Mouse (Mus musculus): ENCODE measurements at regions not wholly inside any gene's neighbourhood (a gene's known extent, or its start where the extent isn't known, plus 50 kb on each side); places are given as distances from the start of the nearest gene placed in this dataset.

DNA sequence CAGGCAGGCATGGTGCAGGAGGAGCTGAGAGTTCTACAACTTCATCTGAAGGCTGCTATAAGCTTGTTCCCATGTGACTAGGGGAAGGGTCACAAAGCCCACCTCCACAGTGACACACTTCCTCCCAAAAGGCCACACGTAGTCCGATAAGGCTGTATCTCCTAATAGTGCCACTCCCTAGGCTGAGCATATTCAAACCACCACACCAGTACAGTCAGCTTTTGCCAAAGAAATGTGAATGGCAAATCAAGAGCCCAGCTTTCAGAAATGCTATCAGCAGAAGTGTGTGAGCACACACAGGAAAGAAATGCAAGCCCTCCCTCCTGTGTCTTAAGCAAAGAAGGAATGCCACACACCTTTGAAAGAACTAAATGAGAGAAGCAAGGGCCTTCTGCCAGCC lies 80.4 kb upstream of the Ankrd28 start:
- TF ChIP-seq POLR2A (IDR thresholded peaks at IDR 0.05; ENCODE audit: borderline replicate concordance, control insufficient read depth, low read depth, low read length): no peak
- no peak for TF ChIP-seq CTCF (IDR thresholded peaks at IDR 0.05; ENCODE audit: control insufficient read depth, insufficient read depth, low read length)
- WGBS: 73% methylated on average over 2 of the region's 2 CpGs
- no peaks in the 10 kb centered on the region; the same call in 1 of the 2 replicates for H3K4me1 ChIP-seq (ENCODE audit: control insufficient read depth, insufficient read depth, low read length)
- H3K4me3 ChIP-seq (replicated peaks; ENCODE audit: control insufficient read depth, low read depth, low read length): no peak overlapping the region
- H3K27ac ChIP-seq (ENCODE audit: control insufficient read depth, insufficient read depth, low read depth, low read length, poor library complexity): no peak overlapping the region

DNA sequence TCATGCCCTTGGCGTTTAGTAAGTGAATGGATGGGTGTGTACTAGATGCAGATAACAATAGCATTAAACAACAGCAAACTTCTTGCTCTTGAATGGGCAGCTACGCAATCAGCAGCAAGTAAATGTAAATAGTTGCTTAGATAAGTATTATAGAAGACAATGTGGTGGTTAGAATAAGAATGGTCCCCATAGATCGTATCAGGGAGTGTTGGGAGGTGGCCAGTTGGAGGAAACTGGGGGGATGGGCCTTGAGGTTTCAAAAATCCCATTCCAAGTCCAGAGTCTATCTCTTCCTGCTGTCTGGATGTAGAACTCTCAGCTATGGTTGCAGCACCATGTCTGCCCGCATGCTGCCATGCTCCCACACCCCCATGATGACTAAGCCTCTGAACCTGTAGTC lies 88.0 kb upstream of the Ankrd28 start:
- 80% methylated on average over 4 of the region's 4 CpGs for WGBS
- Histone ChIP-seq H3K4me1 (ENCODE audit: control insufficient read depth, insufficient read depth, low read length) (no peaks in the 10 kb centered on the region), H3K27ac (ENCODE audit: control insufficient read depth, insufficient read depth, low read depth, low read length, poor library complexity) (no peak overlapping the region), H3K4me3 (replicated peaks; ENCODE audit: control insufficient read depth, low read depth, low read length) (no peak overlapping the region)
- TF ChIP-seq POLR2A (IDR thresholded peaks at IDR 0.05; ENCODE audit: borderline replicate concordance, control insufficient read depth, low read depth, low read length) (no peak), CTCF (IDR thresholded peaks at IDR 0.05; ENCODE audit: control insufficient read depth, insufficient read depth, low read length) (no peak)

GRCm38 (mm10) chr14:31918921-31919320 lies 88.5 kb upstream of the Ankrd28 start:
- Histone ChIP-seq H3K27ac (ENCODE audit: control insufficient read depth, insufficient read depth, low read depth, low read length, poor library complexity) (no peak overlapping the region), H3K4me1 (ENCODE audit: control insufficient read depth, insufficient read depth, low read length) (no peaks in the 10 kb centered on the region), H3K4me3 (replicated peaks; ENCODE audit: control insufficient read depth, low read depth, low read length) (no peak overlapping the region)
- TF ChIP-seq POLR2A (IDR thresholded peaks at IDR 0.05; ENCODE audit: borderline replicate concordance, control insufficient read depth, low read depth, low read length) (no peak), CTCF (IDR thresholded peaks at IDR 0.05; ENCODE audit: control insufficient read depth, insufficient read depth, low read length) (no peak)
- WGBS: 97% methylated on average over 1 of the region's 1 CpGs

DNA sequence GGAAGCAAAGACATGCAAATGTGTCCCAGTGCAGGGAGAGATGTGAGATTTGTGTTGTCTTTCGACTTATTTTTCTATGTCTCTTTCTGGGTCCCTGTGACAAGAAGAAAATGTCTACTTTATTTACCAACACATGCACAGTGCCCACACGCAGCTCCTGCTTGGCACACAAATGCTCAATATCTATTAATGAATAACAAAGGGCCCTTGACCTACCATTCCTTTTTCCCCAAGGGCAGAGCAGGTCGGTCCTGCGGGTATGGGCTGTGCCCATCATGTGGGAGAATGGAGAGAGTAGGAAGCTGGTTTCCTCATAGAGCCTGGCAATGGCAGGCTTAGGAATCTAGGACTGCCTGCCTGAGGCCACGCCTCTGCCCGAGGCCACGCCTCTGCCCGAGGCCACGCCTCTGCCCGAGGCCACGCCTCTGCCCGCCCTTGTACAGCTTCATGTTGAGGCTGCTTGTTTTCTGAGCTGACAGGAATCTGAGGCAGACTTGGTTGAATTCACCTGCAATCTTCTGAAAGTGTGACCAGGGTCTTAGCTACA lies 98.8 kb upstream of the Ankrd28 start:
- TF ChIP-seq POLR2A (IDR thresholded peaks at IDR 0.05; ENCODE audit: borderline replicate concordance, control insufficient read depth, low read depth, low read length): no peak
- no peak for TF ChIP-seq CTCF (IDR thresholded peaks at IDR 0.05; ENCODE audit: control insufficient read depth, insufficient read depth, low read length)
- Histone ChIP-seq H3K27ac (ENCODE audit: control insufficient read depth, insufficient read depth, low read depth, low read length, poor library complexity) (no peak overlapping the region), H3K4me1 (ENCODE audit: control insufficient read depth, insufficient read depth, low read length) (no peaks in the 10 kb centered on the region), H3K4me3 (replicated peaks; ENCODE audit: control insufficient read depth, low read depth, low read length) (no peak overlapping the region)
- 53% methylated on average over 12 of the region's 12 CpGs for WGBS

DNA sequence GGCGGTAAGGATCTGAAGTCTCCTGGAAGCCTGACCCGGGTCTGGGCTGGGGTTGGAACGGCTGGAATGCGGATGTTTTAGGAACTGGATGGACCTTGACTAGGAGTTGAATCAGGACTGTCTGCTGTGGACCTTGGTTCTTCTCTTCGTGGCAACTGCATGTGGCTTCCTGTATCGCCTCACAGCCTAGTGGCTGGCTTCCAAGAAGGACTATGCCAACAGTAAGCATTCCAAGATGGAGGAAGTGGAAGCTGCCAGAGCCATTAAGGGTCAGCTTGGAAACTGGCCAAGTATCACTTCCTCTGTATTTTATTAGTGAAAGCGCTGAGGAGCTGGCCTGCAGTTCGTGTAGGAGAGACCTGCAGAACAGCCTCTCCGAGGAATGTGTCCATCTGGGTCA lies 98.4 kb upstream of the Galnt15 start:
- H3K27ac ChIP-seq (ENCODE audit: control insufficient read depth, insufficient read depth, low read depth, low read length, poor library complexity): no peak overlapping the region
- 32% methylated on average over 9 of the region's 9 CpGs for WGBS
- no peak overlapping the region for H3K4me3 ChIP-seq (replicated peaks; ENCODE audit: control insufficient read depth, low read depth, low read length)
- no peaks in the 10 kb centered on the region for H3K4me1 ChIP-seq (ENCODE audit: control insufficient read depth, insufficient read depth, low read length)
- TF ChIP-seq POLR2A (IDR thresholded peaks at IDR 0.05; ENCODE audit: borderline replicate concordance, control insufficient read depth, low read depth, low read length) (no peak), CTCF (IDR thresholded peaks at IDR 0.05; ENCODE audit: control insufficient read depth, insufficient read depth, low read length) (no peak)

GRCm38 (mm10) chr14:31931971-31932370 lies 96.8 kb upstream of the Galnt15 start:
- no peak for TF ChIP-seq POLR2A (IDR thresholded peaks at IDR 0.05; ENCODE audit: borderline replicate concordance, control insufficient read depth, low read depth, low read length)
- TF ChIP-seq CTCF (IDR thresholded peaks at IDR 0.05; ENCODE audit: control insufficient read depth, insufficient read depth, low read length): no peak
- H3K4me3 ChIP-seq (replicated peaks; ENCODE audit: control insufficient read depth, low read depth, low read length): no peak overlapping the region
- 82% methylated on average over 5 of the region's 5 CpGs for WGBS
- no peak overlapping the region for H3K27ac ChIP-seq (ENCODE audit: control insufficient read depth, insufficient read depth, low read depth, low read length, poor library complexity)
- no peaks in the 10 kb centered on the region for H3K4me1 ChIP-seq (ENCODE audit: control insufficient read depth, insufficient read depth, low read length)

DNA sequence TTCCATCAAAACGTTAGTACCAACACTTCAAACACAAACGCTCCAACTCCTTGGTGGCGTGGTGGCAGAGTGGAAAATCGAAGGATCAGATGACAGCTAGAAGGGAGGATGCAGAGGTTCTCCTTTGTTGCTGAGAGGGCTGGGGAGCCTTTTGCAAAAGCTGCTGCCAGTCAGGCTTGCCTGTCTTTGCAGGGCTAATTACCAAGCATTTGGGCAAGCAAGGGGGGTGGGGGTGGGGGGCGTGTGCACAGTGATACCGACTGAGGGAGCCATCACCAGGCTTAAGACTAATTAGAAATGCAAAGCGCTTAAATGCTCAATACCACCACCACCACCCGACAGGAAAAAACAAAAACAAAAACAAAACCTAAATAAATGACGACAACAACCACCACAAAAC lies 95.3 kb upstream of the Galnt15 start:
- Histone ChIP-seq H3K4me3 (replicated peaks; ENCODE audit: control insufficient read depth, low read depth, low read length) (no peak overlapping the region), H3K4me1 (ENCODE audit: control insufficient read depth, insufficient read depth, low read length) (no peaks in the 10 kb centered on the region), H3K27ac (ENCODE audit: control insufficient read depth, insufficient read depth, low read depth, low read length, poor library complexity) (no peak overlapping the region)
- TF ChIP-seq POLR2A (IDR thresholded peaks at IDR 0.05; ENCODE audit: borderline replicate concordance, control insufficient read depth, low read depth, low read length) (no peak), CTCF (IDR thresholded peaks at IDR 0.05; ENCODE audit: control insufficient read depth, insufficient read depth, low read length) (no peak)
- 56% methylated on average over 9 of the region's 9 CpGs for WGBS

- no peak for TF ChIP-seq CTCF (IDR thresholded peaks at IDR 0.05; ENCODE audit: control insufficient read depth, insufficient read depth, low read length)
- TF ChIP-seq POLR2A (IDR thresholded peaks at IDR 0.05; ENCODE audit: borderline replicate concordance, control insufficient read depth, low read depth, low read length): no peak
- Histone ChIP-seq H3K4me1 (ENCODE audit: control insufficient read depth, insufficient read depth, low read length) (no peaks in the 10 kb centered on the region), H3K27ac (ENCODE audit: control insufficient read depth, insufficient read depth, low read depth, low read length, poor library complexity) (no peak overlapping the region), H3K4me3 (replicated peaks; ENCODE audit: control insufficient read depth, low read depth, low read length) (no peak overlapping the region)
- 18% methylated on average over 13 of the region's 13 CpGs for WGBS
These were observed 94.9 kb upstream of the Galnt15 start for GRCm38 (mm10) chr14:31933841-31934271.

DNA sequence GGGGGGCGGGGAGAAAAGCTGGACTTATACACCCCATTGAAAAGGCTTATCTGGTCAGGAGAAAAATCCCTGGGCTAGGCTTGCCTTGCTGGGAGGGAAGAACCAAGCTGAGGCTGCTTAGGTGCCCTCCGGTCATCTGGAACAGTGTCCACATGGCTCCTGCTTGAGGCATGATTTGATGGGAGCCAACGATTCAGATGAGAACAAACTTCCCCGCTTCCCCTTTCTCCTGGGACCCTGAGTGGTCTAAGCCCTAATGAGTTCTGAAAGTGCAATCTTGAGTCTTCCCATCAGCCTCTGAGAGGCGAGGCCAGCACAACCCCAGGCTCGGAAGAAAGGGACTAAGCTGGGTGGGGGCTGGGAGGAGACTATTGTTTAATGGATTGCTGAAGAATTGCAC lies 94.5 kb upstream of the Galnt15 start:
- no peak for TF ChIP-seq POLR2A (IDR thresholded peaks at IDR 0.05; ENCODE audit: borderline replicate concordance, control insufficient read depth, low read depth, low read length)
- no peak for TF ChIP-seq CTCF (IDR thresholded peaks at IDR 0.05; ENCODE audit: control insufficient read depth, insufficient read depth, low read length)
- no peak overlapping the region for H3K4me3 ChIP-seq (replicated peaks; ENCODE audit: control insufficient read depth, low read depth, low read length)
- H3K4me1 ChIP-seq (ENCODE audit: control insufficient read depth, insufficient read depth, low read length): no peaks in the 10 kb centered on the region
- H3K27ac ChIP-seq (ENCODE audit: control insufficient read depth, insufficient read depth, low read depth, low read length, poor library complexity): no peak overlapping the region
- whole genome bisulfite sequencing: 15% methylated on average over 5 of the region's 6 CpGs
